Mouse (Mus musculus): ENCODE data around the gene Mapkap1. TPM values are rescaled to one million over a fixed set of nuclear protein-coding genes. Genes with fewer than 3 reads are reported as not detected.

Gene Mapkap1
- polyA plus RNA-seq, 1 experiment from 2014 or later = 74.7 TPM

GRCm38 (mm10) chr2:34518526-34518925 lies 112.0 kb downstream of the Mapkap1 start:
- WGBS = 84% methylated on average over 5 of the region's 5 CpGs

DNA sequence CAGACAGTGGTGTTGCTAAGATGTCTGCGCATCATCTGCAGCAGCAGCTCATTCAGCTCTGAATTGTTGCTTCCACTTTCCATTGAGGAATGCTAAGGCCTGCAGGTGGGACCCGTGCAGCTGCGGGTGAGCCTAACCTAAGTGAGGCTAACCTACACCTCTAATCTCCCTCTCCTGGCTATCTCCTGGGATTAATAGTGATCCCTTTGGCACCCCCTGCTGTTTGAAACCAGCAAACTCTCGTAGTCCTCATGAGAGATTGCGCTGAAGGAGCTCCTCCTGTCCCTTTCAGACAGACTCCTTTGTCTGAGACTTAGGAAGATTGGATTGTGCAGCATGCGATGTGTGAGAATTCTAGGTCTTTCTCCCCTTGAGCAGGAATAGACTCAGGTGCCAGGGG lies 113.0 kb downstream of the Mapkap1 start:
- no peak for ATAC-seq (ENCODE audit: insufficient number of reproducible peaks, insufficient read depth, low FRiP score, low read depth)
- H3K9me3 ChIP-seq (ENCODE audit: control insufficient read depth, low read length) = no peaks in the 10 kb centered on the region
- no peak overlapping the region for H3K4me3 ChIP-seq (ENCODE audit: control insufficient read depth in 1 of 2, insufficient read depth in 1 of 2, low read depth in 1 of 2, low read length in 2 of 2)
- no peak overlapping the region for H3K4me2 ChIP-seq (ENCODE audit: low read length)
- no peak overlapping the region for H3K27ac ChIP-seq (replicated peaks in 1 of 2; ENCODE audit: control insufficient read depth in 1 of 2, insufficient read depth in 1 of 2, low read depth in 2 of 2, low read length in 2 of 2)
- H3K9ac ChIP-seq (ENCODE audit: low read length) = no peak overlapping the region
- H3K4me1 ChIP-seq (ENCODE audit: control insufficient read depth in 2 of 2, insufficient read depth in 2 of 2, low read length in 2 of 2) = no peaks in the 10 kb centered on the region
- peaks cover 6% of the 10 kb centered on the region; the same call in 1 of the 2 replicates for H3K36me3 ChIP-seq (ENCODE audit: control insufficient read depth, insufficient read depth, low read length)
- 40% methylated on average over 6 of the region's 6 CpGs for WGBS
- H3K27me3 ChIP-seq (ENCODE audit: control insufficient read depth, insufficient read depth, low read length) = no peaks in the 10 kb centered on the region

More at GRCm38 (mm10) chr2:34518526-34518925, 112.0 kb downstream of the Mapkap1 start:
- peaks cover 6% of the 10 kb centered on the region; the same call in 1 of the 2 replicates for H3K36me3 ChIP-seq (ENCODE audit: control insufficient read depth, insufficient read depth, low read length)
- no peak overlapping the region for H3K4me3 ChIP-seq (ENCODE audit: control insufficient read depth in 1 of 2, insufficient read depth in 1 of 2, low read depth in 1 of 2, low read length in 2 of 2)
- no peak overlapping the region for H3K4me2 ChIP-seq (ENCODE audit: low read length)
- H3K4me1 ChIP-seq (ENCODE audit: control insufficient read depth in 2 of 2, insufficient read depth in 2 of 2, low read length in 2 of 2) = no peaks in the 10 kb centered on the region
- no peak overlapping the region for H3K27ac ChIP-seq (replicated peaks in 1 of 2; ENCODE audit: control insufficient read depth in 1 of 2, insufficient read depth in 1 of 2, low read depth in 2 of 2, low read length in 2 of 2)
- H3K9me3 ChIP-seq (ENCODE audit: control insufficient read depth, low read length) = no peaks in the 10 kb centered on the region
- H3K27me3 ChIP-seq (ENCODE audit: control insufficient read depth, insufficient read depth, low read length) = no peaks in the 10 kb centered on the region
- no peak overlapping the region for H3K9ac ChIP-seq (ENCODE audit: low read length)
- ATAC-seq (ENCODE audit: insufficient number of reproducible peaks, insufficient read depth, low FRiP score, low read depth) = no peak

- H3K27me3 ChIP-seq (ENCODE audit: control insufficient read depth, insufficient read depth, low read length) = no peaks in the 10 kb centered on the region
- WGBS = 82% methylated on average over 3 of the region's 3 CpGs
- H3K9ac ChIP-seq (ENCODE audit: low read length) = no peak overlapping the region
- no peaks in the 10 kb centered on the region for H3K9me3 ChIP-seq (ENCODE audit: control insufficient read depth, low read length)
- H3K4me2 ChIP-seq (ENCODE audit: low read length) = no peak overlapping the region
- H3K27ac ChIP-seq (replicated peaks in 1 of 2; ENCODE audit: control insufficient read depth in 1 of 2, insufficient read depth in 1 of 2, low read depth in 2 of 2, low read length in 2 of 2) = no peak overlapping the region
- H3K36me3 ChIP-seq (ENCODE audit: control insufficient read depth, insufficient read depth, low read length) = peaks cover 6% of the 10 kb centered on the region; the same call in 1 of the 2 replicates
- no peak overlapping the region for H3K4me3 ChIP-seq (ENCODE audit: control insufficient read depth in 1 of 2, insufficient read depth in 1 of 2, low read depth in 1 of 2, low read length in 2 of 2)
- ATAC-seq (ENCODE audit: insufficient number of reproducible peaks, insufficient read depth, low FRiP score, low read depth) = no peak
- peaks cover 0 to 1% of the 10 kb centered on the region in 2 experiments; a peak in 1 of 4 replicates for H3K4me1 ChIP-seq (ENCODE audit: control insufficient read depth in 2 of 2, insufficient read depth in 2 of 2, low read length in 2 of 2)
Observed at GRCm38 (mm10) chr2:34521384-34521783, 114.8 kb downstream of the Mapkap1 start.

DNA sequence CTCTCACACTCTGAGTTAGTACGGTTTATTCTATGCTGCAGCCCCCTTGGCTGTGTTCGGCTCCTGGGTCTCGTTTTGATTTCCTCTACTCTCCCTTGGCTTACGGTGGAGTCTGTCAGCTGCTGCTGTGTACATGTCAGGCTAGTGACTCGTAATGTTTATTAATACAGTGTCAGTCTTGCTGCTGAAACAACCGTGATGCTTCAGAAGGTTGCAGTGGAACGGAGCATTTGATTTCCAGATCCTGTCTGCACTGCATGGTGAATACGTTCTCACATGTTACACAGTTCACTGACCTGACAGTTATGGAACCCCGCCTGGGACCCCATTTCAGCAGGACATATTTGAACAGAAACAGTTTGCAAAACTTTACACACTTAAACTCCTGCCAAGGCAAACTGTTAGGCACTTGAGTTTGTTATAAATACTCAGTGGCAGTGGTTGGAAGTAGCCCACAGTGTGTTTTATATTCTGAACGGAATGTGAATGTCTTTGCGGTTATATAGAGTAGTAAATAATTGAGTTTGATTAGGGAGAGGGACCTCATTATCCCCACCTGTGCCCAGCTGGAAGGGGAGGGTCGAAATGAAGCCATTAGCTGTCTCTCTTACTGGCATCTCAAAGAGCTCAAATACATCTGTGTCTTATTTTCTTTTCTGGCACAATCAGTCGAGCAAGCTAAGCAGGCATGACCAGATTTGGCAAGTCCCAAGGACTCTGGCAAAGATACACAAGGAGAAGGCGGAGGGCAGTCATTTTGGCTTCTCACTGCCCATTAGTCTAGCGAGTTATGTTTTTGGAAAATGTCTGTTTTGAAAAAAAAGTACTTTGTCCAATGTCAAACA lies 120.2 kb downstream of the Mapkap1 start:
- Histone ChIP-seq H3K27me3 (ENCODE audit: control insufficient read depth, insufficient read depth, low read length) (no peaks in the 10 kb centered on the region), H3K36me3 (ENCODE audit: control insufficient read depth, insufficient read depth, low read length) (no peaks in the 10 kb centered on the region), H3K4me1 (ENCODE audit: control insufficient read depth in 2 of 2, insufficient read depth in 2 of 2, low read length in 2 of 2) (peaks cover 10 to 20% of the 10 kb centered on the region in 2 experiments; a peak in 3 of 4 replicates), H3K9me3 (ENCODE audit: control insufficient read depth, low read length) (no peaks in the 10 kb centered on the region), H3K9ac (ENCODE audit: low read length) (no peak overlapping the region), H3K27ac (replicated peaks in 1 of 2; ENCODE audit: control insufficient read depth in 1 of 2, insufficient read depth in 1 of 2, low read depth in 2 of 2, low read length in 2 of 2) (peak overlapping the region in 1 of 2 experiments; percentile 57; a peak in 1 of 4 replicates), H3K4me2 (ENCODE audit: low read length) (no peak overlapping the region), H3K4me3 (ENCODE audit: control insufficient read depth in 1 of 2, insufficient read depth in 1 of 2, low read depth in 1 of 2, low read length in 2 of 2) (no peak overlapping the region)
- no peak for ATAC-seq (ENCODE audit: insufficient number of reproducible peaks, insufficient read depth, low FRiP score, low read depth)
- 60% methylated on average over 15 of the region's 15 CpGs for WGBS

- Histone ChIP-seq H3K36me3 (ENCODE audit: control insufficient read depth, insufficient read depth, low read length) (no peaks in the 10 kb centered on the region), H3K27ac (replicated peaks in 1 of 2; ENCODE audit: control insufficient read depth in 1 of 2, insufficient read depth in 1 of 2, low read depth in 2 of 2, low read length in 2 of 2) (no peak overlapping the region), H3K27me3 (ENCODE audit: control insufficient read depth, insufficient read depth, low read length) (no peaks in the 10 kb centered on the region), H3K4me3 (ENCODE audit: control insufficient read depth in 1 of 2, insufficient read depth in 1 of 2, low read depth in 1 of 2, low read length in 2 of 2) (no peak overlapping the region), H3K4me1 (ENCODE audit: control insufficient read depth in 2 of 2, insufficient read depth in 2 of 2, low read length in 2 of 2) (peaks cover 10 to 23% of the 10 kb centered on the region in 2 experiments), H3K9ac (ENCODE audit: low read length) (no peak overlapping the region), H3K9me3 (ENCODE audit: control insufficient read depth, low read length) (no peaks in the 10 kb centered on the region), H3K4me2 (ENCODE audit: low read length) (no peak overlapping the region)
- ATAC-seq (ENCODE audit: insufficient number of reproducible peaks, insufficient read depth, low FRiP score, low read depth) = no peak
Observed at GRCm38 (mm10) chr2:34528491-34528890, 121.9 kb downstream of the Mapkap1 start.

DNA sequence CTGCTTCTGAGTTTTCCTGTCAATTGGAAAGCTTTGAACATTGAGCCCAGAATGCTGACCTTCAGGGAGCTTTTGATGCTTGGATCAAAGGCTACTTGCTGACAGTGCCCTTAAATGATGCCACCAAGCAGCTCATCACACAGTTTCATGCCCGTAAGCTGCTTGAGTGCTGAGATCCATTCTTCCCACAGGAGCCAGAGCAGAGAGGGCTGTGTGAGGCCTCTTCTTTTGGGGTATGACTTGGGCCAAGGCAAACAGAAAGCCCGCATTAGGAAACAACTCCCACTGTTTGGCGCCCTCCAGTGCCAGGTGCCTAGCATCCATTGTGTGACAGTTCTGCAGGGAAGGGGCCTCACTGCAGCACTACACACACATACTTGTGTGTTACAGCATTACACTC lies 123.5 kb downstream of the Mapkap1 start:
- no peak overlapping the region for H3K4me2 ChIP-seq (ENCODE audit: low read length)
- 0 out of 2 replicates have a peak, but pooled peaks cover 4% of the 10 kb centered on the region for H3K36me3 ChIP-seq (ENCODE audit: control insufficient read depth, insufficient read depth, low read length)
- WGBS = 32% methylated on average over 3 of the region's 3 CpGs
- peaks cover 11 to 27% of the 10 kb centered on the region in 2 experiments for H3K4me1 ChIP-seq (ENCODE audit: control insufficient read depth in 2 of 2, insufficient read depth in 2 of 2, low read length in 2 of 2)
- no peak overlapping the region for H3K4me3 ChIP-seq (ENCODE audit: control insufficient read depth in 1 of 2, insufficient read depth in 1 of 2, low read depth in 1 of 2, low read length in 2 of 2)
- H3K27me3 ChIP-seq (ENCODE audit: control insufficient read depth, insufficient read depth, low read length) = no peaks in the 10 kb centered on the region
- ATAC-seq (ENCODE audit: insufficient number of reproducible peaks, insufficient read depth, low FRiP score, low read depth) = no peak
- H3K27ac ChIP-seq (replicated peaks in 1 of 2; ENCODE audit: control insufficient read depth in 1 of 2, insufficient read depth in 1 of 2, low read depth in 2 of 2, low read length in 2 of 2) = 0 out of 4 replicates have a peak overlapping the region, but pooled peaks of 1 of the 2 experiments have one; percentile 17
- H3K9me3 ChIP-seq (ENCODE audit: control insufficient read depth, low read length) = no peaks in the 10 kb centered on the region
- no peak overlapping the region for H3K9ac ChIP-seq (ENCODE audit: low read length)

GRCm38 (mm10) chr2:34531801-34532298 lies 125.3 kb downstream of the Mapkap1 start:
- Histone ChIP-seq H3K27ac (replicated peaks in 1 of 2; ENCODE audit: control insufficient read depth in 1 of 2, insufficient read depth in 1 of 2, low read depth in 2 of 2, low read length in 2 of 2) (peak overlapping the region; percentile 67 to 71), H3K4me1 (ENCODE audit: control insufficient read depth in 2 of 2, insufficient read depth in 2 of 2, low read length in 2 of 2) (peaks cover 13 to 26% of the 10 kb centered on the region in 2 experiments), H3K9me3 (ENCODE audit: control insufficient read depth, low read length) (no peaks in the 10 kb centered on the region), H3K27me3 (ENCODE audit: control insufficient read depth, insufficient read depth, low read length) (no peaks in the 10 kb centered on the region), H3K4me2 (ENCODE audit: low read length) (peak overlapping the region; percentile 11; the same call in 1 of the 2 replicates), H3K9ac (ENCODE audit: low read length) (no peak overlapping the region), H3K4me3 (ENCODE audit: control insufficient read depth in 1 of 2, insufficient read depth in 1 of 2, low read depth in 1 of 2, low read length in 2 of 2) (no peak overlapping the region), H3K36me3 (ENCODE audit: control insufficient read depth, insufficient read depth, low read length) (0 out of 2 replicates have a peak, but pooled peaks cover 4% of the 10 kb centered on the region)
- ATAC-seq (ENCODE audit: insufficient number of reproducible peaks, insufficient read depth, low FRiP score, low read depth) = peak; percentile 56; the same call in 1 of the 2 replicates
- 21% methylated on average over 3 of the region's 3 CpGs for WGBS
